Mouse (Mus musculus) forebrain, embryonic 14.5 days (tissue): Measurements from ENCODE around the gene 1700029P11Rik. TPM values are rescaled to one million over a fixed set of nuclear protein-coding genes. Genes with fewer than 3 reads are reported as not detected.

ENCODE experiments used
- ATAC-seq: fragments of 200-750 bp; cut with Nextera tagmentation; 2 replicates; pipeline ENCODE4 v1.8.0; 2017; ENCODE audit warnings: mild to moderate bottlenecking, moderate library complexity
- DNase-seq: peaks from one replicate; pipeline ENCODE4 v3.0.0-alpha.2; 2015; ENCODE audit warnings: low spot score
- H3K27ac ChIP-seq: fragments of 300-500 bp; sonication (generic); 2 replicates; pipeline ENCODE4 v1.5.1; 2014; ENCODE audit warnings: low read depth, mild to moderate bottlenecking, control low read depth, low read length, moderate library complexity
- H3K27me3 ChIP-seq: fragments of 300-500 bp; sonication (generic); replicated peaks from 2 replicates; pipeline ENCODE4 v1.6.1; 2014; ENCODE audit warnings: low read length, control low read depth, mixed read lengths; ENCODE audit not compliant: control insufficient read depth, insufficient read depth
- H3K36me3 ChIP-seq: fragments of 300-500 bp; sonication (generic); 2 replicates; pipeline ENCODE4 v1.6.1; 2014; ENCODE audit warnings: low read length, control low read depth; ENCODE audit not compliant: control insufficient read depth, insufficient read depth
- H3K4me1 ChIP-seq: fragments of 300-500 bp; sonication (generic); 2 replicates; pipeline ENCODE4 v1.6.1; 2014; ENCODE audit warnings: antibody characterized with exemption, low read length, control low read depth; ENCODE audit not compliant: control insufficient read depth, insufficient read depth
- H3K4me2 ChIP-seq: fragments of 300-500 bp; sonication (generic); 2 replicates; pipeline ENCODE4 v1.6.1; 2014; ENCODE audit warnings: mild to moderate bottlenecking, control low read depth, low read length
- H3K4me3 ChIP-seq: fragments of 300-500 bp; sonication (generic); 2 replicates; pipeline ENCODE4 v1.5.1; 2014; ENCODE audit warnings: low read depth, low read length, control low read depth
- H3K9ac ChIP-seq: fragments of 300-500 bp; sonication (generic); 2 replicates; pipeline ENCODE4 v1.6.1; 2014; ENCODE audit warnings: mild to moderate bottlenecking, low read length, control low read depth, moderate library complexity
- H3K9me3 ChIP-seq: fragments of 300-500 bp; sonication (generic); replicated peaks from 2 replicates; pipeline ENCODE4 v1.6.1; 2016; ENCODE audit warnings: low read length, control low read depth, mixed read lengths; ENCODE audit not compliant: control insufficient read depth
- WGBS: fragments of 180-500 bp; shearing (Covaris S2); extraction: QIAGEN DNeasy Blood & Tissue Kit; methylation state at CpG from one replicate; pipeline ENCODE4 v1.1.7; 2014; 5-methylcytosine and 5-hydroxymethylcytosine counted together
- polyA plus RNA-seq: library from polyadenylated mRNA; unstranded; fragments of >200 nt; fragmentation: Nextera tagmentation; extraction: Ambion mirVana; gene quantifications from 2 replicates; pipeline ENCODE4 v1.2.1, GENCODE M21; 2014

Gene 1700029P11Rik
- polyA plus RNA-seq, 1 experiment from 2014 or later: not detected

DNA sequence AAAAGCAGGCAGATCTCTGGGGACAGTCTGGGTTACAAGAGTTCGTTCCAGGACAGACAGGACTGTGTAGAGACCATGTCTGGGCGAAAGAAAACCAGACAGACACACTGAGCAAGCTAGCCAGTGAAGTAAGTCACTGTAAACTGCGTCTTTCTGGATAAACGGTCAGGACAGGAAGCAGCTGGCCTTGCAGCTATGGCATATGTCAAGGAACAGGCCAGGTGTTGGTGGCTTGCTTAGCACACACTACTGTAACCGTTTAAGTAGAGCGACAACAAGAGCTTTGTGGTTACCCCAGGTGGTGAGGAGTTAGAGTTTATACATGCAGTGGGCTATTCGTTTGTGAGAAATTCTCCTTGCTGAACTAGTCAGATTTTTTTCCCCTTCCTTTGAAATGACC, 47.4 kb downstream of the 1700029P11Rik start:
- no peaks in the 10 kb centered on the region for H3K9me3 ChIP-seq
- no peaks in the 10 kb centered on the region for H3K4me1 ChIP-seq
- WGBS: 93% methylated on average over 7 of the region's 7 CpGs
- DNase-seq (no peak), ATAC-seq (no peak)
- no peak overlapping the region for H3K9ac ChIP-seq
- no peak overlapping the region for H3K4me2 ChIP-seq
- H3K27me3 ChIP-seq: no peaks in the 10 kb centered on the region
- H3K4me3 ChIP-seq: no peak overlapping the region
- H3K36me3 ChIP-seq: peaks cover 95% of the 10 kb centered on the region
- H3K27ac ChIP-seq: no peak overlapping the region

Other genes starting within 250 kb of the 1700029P11Rik start
- 49.9 and 65.9 TPM in 2 replicates for gene Zc3h7b, start 235.5 kb upstream of the 1700029P11Rik start, polyA plus RNA-seq
- 108 and 118 TPM in 2 replicates for gene Rangap1, start 235.0 kb upstream of the 1700029P11Rik start, polyA plus RNA-seq
- 15.1 and 18.1 TPM in 2 replicates for gene Tef, start 178.1 kb upstream of the 1700029P11Rik start, polyA plus RNA-seq
- 11.1 and 17.0 TPM in 2 replicates for gene Tob2, start 121.7 kb upstream of the 1700029P11Rik start, polyA plus RNA-seq
- 153 and 202 TPM in 2 replicates for gene Phf5a, start 108.6 kb upstream of the 1700029P11Rik start, polyA plus RNA-seq
- gene Aco2, start 108.2 kb upstream of the 1700029P11Rik start, polyA plus RNA-seq: 204 and 231 TPM in 2 replicates
- gene Polr3h, start 54.3 kb upstream of the 1700029P11Rik start, polyA plus RNA-seq: 99.6 and 110 TPM in 2 replicates
- 72.8 and 110 TPM in 2 replicates for gene Csdc2, start 43.8 kb upstream of the 1700029P11Rik start, polyA plus RNA-seq
- gene Pmm1, start 19.6 kb upstream of the 1700029P11Rik start, polyA plus RNA-seq: 92.6 and 93.3 TPM in 2 replicates
- gene Xrcc6, start 7.3 kb downstream of the 1700029P11Rik start, polyA plus RNA-seq: 55.4 and 56.9 TPM in 2 replicates
- 33.4 and 39.5 TPM in 2 replicates for gene Desi1, start 53.3 kb downstream of the 1700029P11Rik start, polyA plus RNA-seq
- gene Snu13, start 67.1 kb downstream of the 1700029P11Rik start, polyA plus RNA-seq: 295 and 348 TPM in 2 replicates
- gene 4930407I10Rik, start 78.6 kb downstream of the 1700029P11Rik start, polyA plus RNA-seq: not detected in 2 replicates
- gene Mei1, start 89.5 kb downstream of the 1700029P11Rik start, polyA plus RNA-seq: not detected in 2 replicates
- gene Ccdc134, start 147.4 kb downstream of the 1700029P11Rik start, polyA plus RNA-seq: 12.8 and 15.5 TPM in 2 replicates
- gene Srebf2, start 166.6 kb downstream of the 1700029P11Rik start, polyA plus RNA-seq: 99.6 and 139 TPM in 2 replicates
- gene Shisa8, start 232.3 kb downstream of the 1700029P11Rik start, polyA plus RNA-seq: 0.61 and 0.77 TPM in 2 replicates
- gene Tnfrsf13c, start 243.8 kb downstream of the 1700029P11Rik start, polyA plus RNA-seq: 0.14 and 0.19 TPM in 2 replicates